Mouse (Mus musculus) midbrain, embryonic 10.5 days (tissue): ENCODE data around the gene Plg. TPM values are rescaled to one million over a fixed set of nuclear protein-coding genes. Genes with fewer than 3 reads are reported as not detected.
A peak's percentile ranks its signal among the peaks of the same experiment; 100 is the strongest.

ENCODE experiments used
- DNase-seq: peaks from one replicate; pipeline ENCODE4 v3.0.0-alpha.2; 2017; ENCODE audit warnings: low spot score
- H3K27ac ChIP-seq: fragments of 300-500 bp; sonication (generic); replicated peaks from 2 replicates; pipeline ENCODE4 v1.5.1; 2016; ENCODE audit warnings: mild to moderate bottlenecking
- H3K27me3 ChIP-seq: fragments of 300-500 bp; sonication (generic); 2 replicates; pipeline ENCODE4 v1.6.1; 2016; ENCODE audit warnings: low read depth, mild to moderate bottlenecking; ENCODE audit not compliant: poor library complexity, severe bottlenecking
- H3K36me3 ChIP-seq: fragments of 300-500 bp; sonication (generic); 2 replicates; pipeline ENCODE4 v1.6.1; 2016; ENCODE audit warnings: mild to moderate bottlenecking, moderate library complexity
- H3K4me1 ChIP-seq: fragments of 300-500 bp; sonication (generic); 2 replicates; pipeline ENCODE4 v1.6.1; 2016
- H3K4me3 ChIP-seq: fragments of 300-500 bp; sonication (generic); 2 replicates; pipeline ENCODE4 v1.5.1; 2016; ENCODE audit warnings: mild to moderate bottlenecking, moderate library complexity
- H3K9me3 ChIP-seq: fragments of 300-500 bp; sonication (generic); replicated peaks from 2 replicates; pipeline ENCODE4 v1.6.1; 2016; ENCODE audit warnings: mild to moderate bottlenecking
- WGBS: fragments of 180-500 bp; shearing (Covaris S2); methylation state at CpG from one replicate; pipeline ENCODE4 v1.1.7; 2016; 5-methylcytosine and 5-hydroxymethylcytosine counted together
- polyA plus RNA-seq: library from polyadenylated mRNA; unstranded; fragments of >200 nt; fragmentation: Nextera tagmentation; extraction: Ambion mirVana; gene quantifications from 2 replicates; pipeline ENCODE4 v1.2.1, GENCODE M21; 2016

Plg gene
- polyA plus RNA-seq, 1 experiment from 2014 or later, result not detected

- H3K36me3 ChIP-seq, result no peaks in the 10 kb centered on the region
- no peaks in the 10 kb centered on the region for H3K27me3 ChIP-seq
- WGBS, result 87% methylated on average over 11 of the region's 11 CpGs
These were observed 31.0 kb downstream of the Plg start for GRCm38 (mm10) chr17:12409346-12409944.

GRCm38 (mm10) chr17:12412181-12412890, 33.9 kb downstream of the Plg start:
- Histone ChIP-seq H3K4me3 (no peak overlapping the region), H3K9me3 (no peaks in the 10 kb centered on the region), H3K27me3 (no peaks in the 10 kb centered on the region), H3K27ac (no peak overlapping the region), H3K36me3 (no peaks in the 10 kb centered on the region), H3K4me1 (peaks cover 15% of the 10 kb centered on the region)
- WGBS, result 74% methylated on average over 10 of the region's 10 CpGs
- no peak for DNase-seq

More at GRCm38 (mm10) chr17:12409346-12409944, 31.0 kb downstream of the Plg start:
- DNase-seq, result no peak
- Histone ChIP-seq H3K27ac (no peak overlapping the region), H3K9me3 (peaks cover 13% of the 10 kb centered on the region), H3K4me3 (no peak overlapping the region), H3K4me1 (0 out of 2 replicates have a peak, but pooled peaks cover under 1% of the 10 kb centered on the region)

GRCm38 (mm10) chr17:12412891-12413237, 34.5 kb downstream of the Plg start:
- peaks cover 15% of the 10 kb centered on the region for H3K4me1 ChIP-seq
- WGBS, result 78% methylated on average over 3 of the region's 3 CpGs
- no peaks in the 10 kb centered on the region for H3K36me3 ChIP-seq
- no peak overlapping the region for H3K4me3 ChIP-seq
- no peak for DNase-seq
- H3K27me3 ChIP-seq, result no peaks in the 10 kb centered on the region
- no peaks in the 10 kb centered on the region for H3K9me3 ChIP-seq
- no peak overlapping the region for H3K27ac ChIP-seq

GRCm38 (mm10) chr17:12415031-12415735, 36.8 kb downstream of the Plg start:
- Histone ChIP-seq H3K4me3 (no peak overlapping the region), H3K4me1 (peaks cover 15% of the 10 kb centered on the region), H3K27ac (0 out of 2 replicates have a peak overlapping the region, but pooled peaks have one; percentile 7), H3K27me3 (no peaks in the 10 kb centered on the region), H3K9me3 (no peaks in the 10 kb centered on the region), H3K36me3 (no peaks in the 10 kb centered on the region)
- no peak for DNase-seq
- 56% methylated on average over 15 of the region's 15 CpGs for WGBS

GRCm38 (mm10) chr17:12415741-12416140, 37.3 kb downstream of the Plg start:
- 77% methylated on average over 5 of the region's 5 CpGs for WGBS
- no peak for DNase-seq
- H3K27ac ChIP-seq, result no peak overlapping the region

GRCm38 (mm10) chr17:12416250-12416895, 38.0 kb downstream of the Plg start:
- H3K4me3 ChIP-seq, result no peak overlapping the region

More at GRCm38 (mm10) chr17:12415741-12416140, 37.3 kb downstream of the Plg start:
- H3K27me3 ChIP-seq, result no peaks in the 10 kb centered on the region
- H3K4me1 ChIP-seq, result peaks cover 15% of the 10 kb centered on the region
- H3K4me3 ChIP-seq, result no peak overlapping the region
- H3K9me3 ChIP-seq, result no peaks in the 10 kb centered on the region
- no peaks in the 10 kb centered on the region for H3K36me3 ChIP-seq

GRCm38 (mm10) chr17:12419491-12420079, 41.2 kb downstream of the Plg start:
- no peaks in the 10 kb centered on the region for H3K36me3 ChIP-seq
- no peak overlapping the region for H3K27ac ChIP-seq
- peaks cover 13% of the 10 kb centered on the region for H3K4me1 ChIP-seq
- no peak overlapping the region for H3K4me3 ChIP-seq
- no peak for DNase-seq
- 83% methylated on average over 19 of the region's 19 CpGs for WGBS
- no peaks in the 10 kb centered on the region for H3K27me3 ChIP-seq
- H3K9me3 ChIP-seq, result no peaks in the 10 kb centered on the region

More at GRCm38 (mm10) chr17:12416250-12416895, 38.0 kb downstream of the Plg start:
- Histone ChIP-seq H3K27ac (no peak overlapping the region), H3K27me3 (no peaks in the 10 kb centered on the region), H3K36me3 (no peaks in the 10 kb centered on the region), H3K4me1 (peaks cover 15% of the 10 kb centered on the region), H3K9me3 (no peaks in the 10 kb centered on the region)
- WGBS, result 52% methylated on average over 6 of the region's 6 CpGs
- peak; percentile 75 for DNase-seq

GRCm38 (mm10) chr17:12420886-12421574, 42.6 kb downstream of the Plg start:
- no peak for DNase-seq
- WGBS, result 68% methylated on average over 16 of the region's 16 CpGs
- Histone ChIP-seq H3K9me3 (no peaks in the 10 kb centered on the region), H3K4me3 (no peak overlapping the region), H3K27ac (no peak overlapping the region), H3K36me3 (no peaks in the 10 kb centered on the region), H3K27me3 (no peaks in the 10 kb centered on the region), H3K4me1 (no peaks in the 10 kb centered on the region)

- DNase-seq, result no peak
- 79% methylated on average over 1 of the region's 1 CpGs for WGBS
- Histone ChIP-seq H3K36me3 (no peaks in the 10 kb centered on the region), H3K9me3 (no peaks in the 10 kb centered on the region), H3K4me1 (peaks cover 3% of the 10 kb centered on the region), H3K27me3 (no peaks in the 10 kb centered on the region), H3K4me3 (no peak overlapping the region), H3K27ac (no peak overlapping the region)
These were observed 43.7 kb downstream of the Plg start for GRCm38 (mm10) chr17:12422143-12422542.

GRCm38 (mm10) chr17:12427156-12427555, 48.7 kb downstream of the Plg start:
- Histone ChIP-seq H3K9me3 (no peaks in the 10 kb centered on the region), H3K4me1 (peaks cover 25% of the 10 kb centered on the region), H3K27me3 (no peaks in the 10 kb centered on the region), H3K27ac (no peak overlapping the region), H3K36me3 (no peaks in the 10 kb centered on the region), H3K4me3 (no peak overlapping the region)
- 61% methylated on average over 3 of the region's 3 CpGs for WGBS
- DNase-seq, result no peak

GRCm38 (mm10) chr17:12428369-12428768, 50.0 kb downstream of the Plg start:
- no peak overlapping the region for H3K4me3 ChIP-seq
- no peaks in the 10 kb centered on the region for H3K27me3 ChIP-seq
- H3K4me1 ChIP-seq, result peaks cover 25% of the 10 kb centered on the region
- peak; percentile 43 for DNase-seq
- H3K9me3 ChIP-seq, result no peaks in the 10 kb centered on the region
- no peak overlapping the region for H3K27ac ChIP-seq
- no peaks in the 10 kb centered on the region for H3K36me3 ChIP-seq

GRCm38 (mm10) chr17:12431707-12432106, 53.3 kb downstream of the Plg start:
- Histone ChIP-seq H3K9me3 (no peaks in the 10 kb centered on the region), H3K4me1 (peaks cover 25% of the 10 kb centered on the region), H3K27ac (no peak overlapping the region), H3K36me3 (no peaks in the 10 kb centered on the region), H3K4me3 (no peak overlapping the region), H3K27me3 (no peaks in the 10 kb centered on the region)
- DNase-seq, result no peak
- 77% methylated on average over 5 of the region's 5 CpGs for WGBS
